Mouse (Mus musculus): Measurements from ENCODE around the gene Dtl.

GRCm38 (mm10) chr1:191587062-191587461, 11.7 kb upstream of the Dtl start:
- no peak for TF ChIP-seq CTCF (IDR thresholded peaks at IDR 0.05; ENCODE audit: low read depth, low read length)
- no peak for TF ChIP-seq POLR2A (IDR thresholded peaks at IDR 0.05; ENCODE audit: insufficient read depth, low read length)
